Mouse (Mus musculus) layer of hippocampus, postnatal 36 days (tissue): ENCODE results near the gene Cct7. TPM values are rescaled to one million over a fixed set of nuclear protein-coding genes. Genes with fewer than 3 reads are reported as not detected.
A peak's percentile ranks its signal among the peaks of the same experiment; 100 is the strongest.

ENCODE experiments used
- DNase-seq, 2 experiments: peaks; one replicate each; pipeline ENCODE4 v3.0.0; 2022
- total RNA-seq, 2 experiments: library from RNA; stranded (reverse); gene quantifications; 2 replicates each; pipeline ENCODE4 v1.2.3; 2021

The Cct7 gene
- total RNA-seq, 2 experiments from 2014 or later: 225 to 226 TPM

GRCm38 (mm10) chr6:85504908-85505307 is 53.6 kb downstream of the Cct7 start:
- no peak for DNase-seq

- DNase-seq: no peak
Observed at GRCm38 (mm10) chr6:85508602-85509001, 57.3 kb downstream of the Cct7 start.

- peak; percentile 68 to 74 for DNase-seq
Observed at GRCm38 (mm10) chr6:85510476-85510875, 59.2 kb downstream of the Cct7 start.

- peak in 1 of 2 experiments; percentile 19 for DNase-seq
Observed at GRCm38 (mm10) chr6:85511286-85512055, 60.2 kb downstream of the Cct7 start.

- DNase-seq: no peak
Observed at GRCm38 (mm10) chr6:85512056-85512440, 60.7 kb downstream of the Cct7 start.

GRCm38 (mm10) chr6:85512577-85513530 is 61.5 kb downstream of the Cct7 start:
- peak; percentile 19 to 40 for DNase-seq

- peak; percentile 91 to 93 for DNase-seq
Observed at GRCm38 (mm10) chr6:85513531-85513910, 62.2 kb downstream of the Cct7 start, which contains the start of gene Egr4. Egr4 (minus strand) TSS chr6:85513589.

- no peak for DNase-seq
Observed at GRCm38 (mm10) chr6:85515941-85516340, 64.6 kb downstream of the Cct7 start.

Other genes starting within 250 kb of the Cct7 start
- 100 to 1,000 TPM; 164 to 165 TPM for gene Sfxn5, start 118.1 kb upstream of the Cct7 start, total RNA-seq
- gene Rab11fip5, start 76.9 kb upstream of the Cct7 start, total RNA-seq: 10 to 100 TPM; 49.1 to 52.6 TPM
- gene Noto, start 27.6 kb upstream of the Cct7 start, total RNA-seq: not detected
- gene Smyd5, start 19.5 kb upstream of the Cct7 start, total RNA-seq: 10 to 100 TPM; 42.3 to 42.9 TPM
- gene Pradc1, start 456 bp downstream of the Cct7 start, total RNA-seq: 10 to 100 TPM; 14.1 to 16.0 TPM
- 10 to 100 TPM; 91.2 to 96.6 TPM for gene Fbxo41, start 51.5 kb downstream of the Cct7 start, total RNA-seq
- gene Egr4, start 62.1 kb downstream of the Cct7 start, total RNA-seq: 10 to 100 TPM; 26.1 to 33.4 TPM
- gene Alms1, start 136.0 kb downstream of the Cct7 start, total RNA-seq: 1 to 10 TPM; 6.9 to 7.8 TPM